Mouse (Mus musculus): ENCODE measurements around the gene Gm45717. TPM values are rescaled to one million over a fixed set of nuclear protein-coding genes. Genes with fewer than 3 reads are reported as not detected.

Gene Gm45717
- polyA plus RNA-seq, 1 experiment from 2014 or later, result not detected

DNA sequence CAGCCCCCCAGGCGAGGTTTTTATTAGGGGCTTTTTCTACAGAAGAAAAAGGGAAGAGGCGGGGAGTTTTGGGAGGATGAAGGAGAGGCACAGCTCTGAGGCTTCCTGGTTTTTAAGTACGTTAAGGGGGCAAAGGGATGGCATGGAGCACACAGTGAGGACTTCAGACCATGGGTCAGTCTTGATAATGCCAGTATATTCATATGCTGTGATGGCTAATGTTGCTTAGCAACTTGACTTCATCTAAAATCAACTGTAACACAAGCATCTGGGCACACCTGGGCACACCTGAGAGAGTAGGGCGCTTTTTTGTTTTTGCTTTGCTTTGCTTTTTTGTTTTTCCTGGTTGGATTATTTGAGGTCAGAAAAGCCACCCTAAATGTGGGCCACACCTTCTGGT lies 11.2 kb upstream of the Gm45717 start, which contains the start of gene Ifitm1:
TSS of gene Ifitm1 (plus strand) at position 301 of the 400 bp plus-strand sequence.
- no peak within 1 kb of the TSS for H3K4me2 ChIP-seq (ENCODE audit: low read length)
- ATAC-seq (ENCODE audit: insufficient number of reproducible peaks, insufficient read depth, low FRiP score, low read depth), result no peak
- no peak within 1 kb of the TSS for H3K9ac ChIP-seq (ENCODE audit: low read length)
- no peaks in the 10 kb centered on the region for H3K36me3 ChIP-seq (ENCODE audit: control insufficient read depth, insufficient read depth, low read length)
- 66% methylated on average over 4 of the region's 4 CpGs for WGBS
- H3K27me3 ChIP-seq (ENCODE audit: control insufficient read depth, insufficient read depth, low read length), result peaks cover 20% of the 10 kb centered on the region
- no peak within 1 kb of the TSS for H3K27ac ChIP-seq (replicated peaks in 1 of 2; ENCODE audit: control insufficient read depth in 1 of 2, insufficient read depth in 1 of 2, low read depth in 2 of 2, low read length in 2 of 2)
- H3K4me3 ChIP-seq (ENCODE audit: control insufficient read depth in 1 of 2, insufficient read depth in 1 of 2, low read depth in 1 of 2, low read length in 2 of 2), result no peak within 1 kb of the TSS
- no peaks in the 10 kb centered on the region for H3K9me3 ChIP-seq (ENCODE audit: control insufficient read depth, low read length)
- H3K4me1 ChIP-seq (ENCODE audit: control insufficient read depth in 2 of 2, insufficient read depth in 2 of 2, low read length in 2 of 2), result peaks cover 5 to 7% of the 10 kb centered on the region in 2 experiments; a peak in 3 of 4 replicates

- Histone ChIP-seq H3K27me3 (ENCODE audit: control insufficient read depth, insufficient read depth, low read length) (peaks cover 13% of the 10 kb centered on the region), H3K4me2 (ENCODE audit: low read length) (no peak overlapping the region), H3K9me3 (ENCODE audit: control insufficient read depth, low read length) (no peaks in the 10 kb centered on the region), H3K9ac (ENCODE audit: low read length) (no peak overlapping the region), H3K36me3 (ENCODE audit: control insufficient read depth, insufficient read depth, low read length) (no peaks in the 10 kb centered on the region), H3K27ac (replicated peaks in 1 of 2; ENCODE audit: control insufficient read depth in 1 of 2, insufficient read depth in 1 of 2, low read depth in 2 of 2, low read length in 2 of 2) (no peak overlapping the region), H3K4me1 (ENCODE audit: control insufficient read depth in 2 of 2, insufficient read depth in 2 of 2, low read length in 2 of 2) (no peaks in the 10 kb centered on the region; a peak in 1 of 4 replicates), H3K4me3 (ENCODE audit: control insufficient read depth in 1 of 2, insufficient read depth in 1 of 2, low read depth in 1 of 2, low read length in 2 of 2) (no peak overlapping the region)
- no peak for ATAC-seq (ENCODE audit: insufficient number of reproducible peaks, insufficient read depth, low FRiP score, low read depth)
- 77% methylated on average over 2 of the region's 2 CpGs for WGBS
These were observed 7.0 kb upstream of the Gm45717 start for GRCm38 (mm10) chr7:140962733-140963132.

- H3K9ac ChIP-seq (ENCODE audit: low read length), result no peak overlapping the region
- H3K36me3 ChIP-seq (ENCODE audit: control insufficient read depth, insufficient read depth, low read length), result no peaks in the 10 kb centered on the region
- H3K27me3 ChIP-seq (ENCODE audit: control insufficient read depth, insufficient read depth, low read length), result 0 out of 2 replicates have a peak, but pooled peaks cover 3% of the 10 kb centered on the region
- no peak overlapping the region for H3K4me3 ChIP-seq (ENCODE audit: control insufficient read depth in 1 of 2, insufficient read depth in 1 of 2, low read depth in 1 of 2, low read length in 2 of 2)
- 60% methylated on average over 2 of the region's 2 CpGs for WGBS
- no peaks in the 10 kb centered on the region for H3K9me3 ChIP-seq (ENCODE audit: control insufficient read depth, low read length)
- H3K27ac ChIP-seq (replicated peaks in 1 of 2; ENCODE audit: control insufficient read depth in 1 of 2, insufficient read depth in 1 of 2, low read depth in 2 of 2, low read length in 2 of 2), result no peak overlapping the region
- no peak for ATAC-seq (ENCODE audit: insufficient number of reproducible peaks, insufficient read depth, low FRiP score, low read depth)
- H3K4me1 ChIP-seq (ENCODE audit: control insufficient read depth in 2 of 2, insufficient read depth in 2 of 2, low read length in 2 of 2), result peaks cover 0 to 2% of the 10 kb centered on the region in 2 experiments; a peak in 2 of 4 replicates
- no peak overlapping the region for H3K4me2 ChIP-seq (ENCODE audit: low read length)
These were observed 5.7 kb upstream of the Gm45717 start for GRCm38 (mm10) chr7:140961416-140961815.

GRCm38 (mm10) chr7:140960026-140960425 lies 4.3 kb upstream of the Gm45717 start:
- no peaks in the 10 kb centered on the region for H3K27me3 ChIP-seq (ENCODE audit: control insufficient read depth, insufficient read depth, low read length)
- no peak overlapping the region for H3K9ac ChIP-seq (ENCODE audit: low read length)
- no peak overlapping the region for H3K27ac ChIP-seq (replicated peaks in 1 of 2; ENCODE audit: control insufficient read depth in 1 of 2, insufficient read depth in 1 of 2, low read depth in 2 of 2, low read length in 2 of 2)
- 78% methylated on average over 5 of the region's 5 CpGs for WGBS
- peaks cover 0 to 7% of the 10 kb centered on the region in 2 experiments; a peak in 2 of 4 replicates for H3K4me1 ChIP-seq (ENCODE audit: control insufficient read depth in 2 of 2, insufficient read depth in 2 of 2, low read length in 2 of 2)
- H3K4me2 ChIP-seq (ENCODE audit: low read length), result no peak overlapping the region
- ATAC-seq (ENCODE audit: insufficient number of reproducible peaks, insufficient read depth, low FRiP score, low read depth), result no peak
- no peak overlapping the region for H3K4me3 ChIP-seq (ENCODE audit: control insufficient read depth in 1 of 2, insufficient read depth in 1 of 2, low read depth in 1 of 2, low read length in 2 of 2)
- H3K9me3 ChIP-seq (ENCODE audit: control insufficient read depth, low read length), result no peaks in the 10 kb centered on the region
- no peaks in the 10 kb centered on the region for H3K36me3 ChIP-seq (ENCODE audit: control insufficient read depth, insufficient read depth, low read length)

GRCm38 (mm10) chr7:140959181-140959901 lies 3.6 kb upstream of the Gm45717 start:
- Histone ChIP-seq H3K4me3 (ENCODE audit: control insufficient read depth in 1 of 2, insufficient read depth in 1 of 2, low read depth in 1 of 2, low read length in 2 of 2) (no peak overlapping the region), H3K9me3 (ENCODE audit: control insufficient read depth, low read length) (no peaks in the 10 kb centered on the region), H3K36me3 (ENCODE audit: control insufficient read depth, insufficient read depth, low read length) (no peaks in the 10 kb centered on the region), H3K27ac (replicated peaks in 1 of 2; ENCODE audit: control insufficient read depth in 1 of 2, insufficient read depth in 1 of 2, low read depth in 2 of 2, low read length in 2 of 2) (no peak overlapping the region), H3K4me1 (ENCODE audit: control insufficient read depth in 2 of 2, insufficient read depth in 2 of 2, low read length in 2 of 2) (peaks cover 4 to 7% of the 10 kb centered on the region in 2 experiments; a peak in 3 of 4 replicates), H3K4me2 (ENCODE audit: low read length) (no peak overlapping the region), H3K27me3 (ENCODE audit: control insufficient read depth, insufficient read depth, low read length) (no peaks in the 10 kb centered on the region), H3K9ac (ENCODE audit: low read length) (no peak overlapping the region; the same call in 1 of the 2 replicates)
- no peak for ATAC-seq (ENCODE audit: insufficient number of reproducible peaks, insufficient read depth, low FRiP score, low read depth)
- 18% methylated on average over 9 of the region's 9 CpGs for WGBS

GRCm38 (mm10) chr7:140956556-140956869 lies 776 bp upstream of the Gm45717 start:
- no peak for ATAC-seq (ENCODE audit: insufficient number of reproducible peaks, insufficient read depth, low FRiP score, low read depth)
- H3K4me1 ChIP-seq (ENCODE audit: control insufficient read depth in 2 of 2, insufficient read depth in 2 of 2, low read length in 2 of 2), result peaks cover 11 to 16% of the 10 kb centered on the region in 2 experiments
- no peaks in the 10 kb centered on the region for H3K9me3 ChIP-seq (ENCODE audit: control insufficient read depth, low read length)
- H3K27ac ChIP-seq (replicated peaks in 1 of 2; ENCODE audit: control insufficient read depth in 1 of 2, insufficient read depth in 1 of 2, low read depth in 2 of 2, low read length in 2 of 2), result peak overlapping the region; percentile 85 to 89
- H3K4me3 ChIP-seq (ENCODE audit: control insufficient read depth in 1 of 2, insufficient read depth in 1 of 2, low read depth in 1 of 2, low read length in 2 of 2), result no peak overlapping the region
- no peak overlapping the region for H3K9ac ChIP-seq (ENCODE audit: low read length)
- H3K36me3 ChIP-seq (ENCODE audit: control insufficient read depth, insufficient read depth, low read length), result 0 out of 2 replicates have a peak, but pooled peaks cover 7% of the 10 kb centered on the region
- peak overlapping the region; percentile 82 for H3K4me2 ChIP-seq (ENCODE audit: low read length)
- H3K27me3 ChIP-seq (ENCODE audit: control insufficient read depth, insufficient read depth, low read length), result no peaks in the 10 kb centered on the region
- WGBS, result 42% methylated on average over 6 of the region's 6 CpGs

GRCm38 (mm10) chr7:140955342-140955741 lies 395 bp downstream of the Gm45717 start:
- peak overlapping the region; percentile 57 to 63 for H3K4me3 ChIP-seq (ENCODE audit: control insufficient read depth in 1 of 2, insufficient read depth in 1 of 2, low read depth in 1 of 2, low read length in 2 of 2)
- peak; percentile 23 for ATAC-seq (ENCODE audit: insufficient number of reproducible peaks, insufficient read depth, low FRiP score, low read depth)
- peak overlapping the region; percentile 85 to 89 for H3K27ac ChIP-seq (replicated peaks in 1 of 2; ENCODE audit: control insufficient read depth in 1 of 2, insufficient read depth in 1 of 2, low read depth in 2 of 2, low read length in 2 of 2)
- H3K4me1 ChIP-seq (ENCODE audit: control insufficient read depth in 2 of 2, insufficient read depth in 2 of 2, low read length in 2 of 2), result peaks cover 19 to 23% of the 10 kb centered on the region in 2 experiments
- H3K36me3 ChIP-seq (ENCODE audit: control insufficient read depth, insufficient read depth, low read length), result 0 out of 2 replicates have a peak, but pooled peaks cover 7% of the 10 kb centered on the region
- peak overlapping the region; percentile 80 for H3K9ac ChIP-seq (ENCODE audit: low read length)
- no peaks in the 10 kb centered on the region for H3K9me3 ChIP-seq (ENCODE audit: control insufficient read depth, low read length)
- no peaks in the 10 kb centered on the region for H3K27me3 ChIP-seq (ENCODE audit: control insufficient read depth, insufficient read depth, low read length)
- peak overlapping the region; percentile 82 for H3K4me2 ChIP-seq (ENCODE audit: low read length)
- WGBS, result 4% methylated on average over 17 of the region's 17 CpGs
